Comparison of ENCODE assay signal across 12 mouse cellular contexts in the genomic region with DNA sequence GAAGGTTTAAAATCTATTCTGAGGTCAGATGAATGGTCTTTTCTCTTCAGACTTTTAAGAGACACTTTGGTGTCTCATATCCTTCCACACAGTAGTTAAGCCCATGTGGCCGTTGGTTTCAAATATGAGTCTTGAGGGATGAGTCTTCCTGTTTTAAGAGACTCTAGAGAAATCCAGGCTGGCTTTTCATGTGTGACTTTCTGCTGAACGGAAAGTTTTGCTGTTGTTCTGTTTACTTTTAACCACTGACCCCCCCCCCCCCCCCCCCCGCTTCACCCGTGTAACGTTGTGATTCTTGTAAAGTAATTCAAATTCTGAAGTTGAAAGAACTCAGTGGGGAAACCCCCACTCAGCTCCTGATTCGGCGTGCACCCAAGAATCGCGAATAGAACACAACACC.
"Had no signal": no experiment of that assay in that cellular context is flagged by ENCODE, and none has a peak within 500 bp of the region (broad histone marks: within the 10 kb centered on the region; RNA-seq: fewer than 3 reads in every experiment).

No protein-coding gene starts in this region.

- H3K9ac ChIP-seq: limb, embryonic 13.5 days; liver, embryonic 14.5 days; midbrain, embryonic 13.5 days; neural tube, embryonic 15.5 days had no signal

- ATAC-seq: midbrain, embryonic 13.5 days had no signal

- H3K27me3 ChIP-seq: limb, embryonic 13.5 days; midbrain, embryonic 13.5 days; neural tube, embryonic 15.5 days had no signal

- H3K4me3 ChIP-seq: layer of hippocampus, adult 2 months; limb, embryonic 13.5 days; midbrain, embryonic 13.5 days; neural tube, embryonic 15.5 days had no signal

- H3K4me2 ChIP-seq: midbrain, embryonic 13.5 days; neural tube, embryonic 15.5 days had no signal

- H3K9me3 ChIP-seq: limb, embryonic 13.5 days; midbrain, embryonic 13.5 days; neural tube, embryonic 15.5 days had no signal

- H3K27ac ChIP-seq: kidney, postnatal 0 days; layer of hippocampus, adult 2 months; limb, embryonic 13.5 days; liver, embryonic 14.5 days; midbrain, embryonic 13.5 days; neural tube, embryonic 15.5 days had no signal

- H3K36me3 ChIP-seq: limb, embryonic 13.5 days; midbrain, embryonic 13.5 days; neural tube, embryonic 15.5 days had no signal

- DNase-seq: kidney, adult 9 months; kidney, postnatal 4 days; left cerebral cortex, postnatal 4 days; lung, adult 18-20 months; right cerebral cortex, adult 18-20 months; right cerebral cortex, postnatal 25 days had no signal
